Mouse (Mus musculus) stomach, postnatal 0 days (tissue): ENCODE measurements around the gene 2010003K11Rik.

Experiments
- CTCF ChIP-seq: IDR thresholded peaks from 2 replicates; pipeline ENCODE4 v1.5.1; 2016; ENCODE audit warnings: antibody characterized with exemption, low read depth, mild to moderate bottlenecking, moderate library complexity
- EP300 ChIP-seq: optimal IDR thresholded peaks from 2 replicates; pipeline ENCODE3; 2016; ENCODE audit warnings: antibody characterized with exemption

DNA sequence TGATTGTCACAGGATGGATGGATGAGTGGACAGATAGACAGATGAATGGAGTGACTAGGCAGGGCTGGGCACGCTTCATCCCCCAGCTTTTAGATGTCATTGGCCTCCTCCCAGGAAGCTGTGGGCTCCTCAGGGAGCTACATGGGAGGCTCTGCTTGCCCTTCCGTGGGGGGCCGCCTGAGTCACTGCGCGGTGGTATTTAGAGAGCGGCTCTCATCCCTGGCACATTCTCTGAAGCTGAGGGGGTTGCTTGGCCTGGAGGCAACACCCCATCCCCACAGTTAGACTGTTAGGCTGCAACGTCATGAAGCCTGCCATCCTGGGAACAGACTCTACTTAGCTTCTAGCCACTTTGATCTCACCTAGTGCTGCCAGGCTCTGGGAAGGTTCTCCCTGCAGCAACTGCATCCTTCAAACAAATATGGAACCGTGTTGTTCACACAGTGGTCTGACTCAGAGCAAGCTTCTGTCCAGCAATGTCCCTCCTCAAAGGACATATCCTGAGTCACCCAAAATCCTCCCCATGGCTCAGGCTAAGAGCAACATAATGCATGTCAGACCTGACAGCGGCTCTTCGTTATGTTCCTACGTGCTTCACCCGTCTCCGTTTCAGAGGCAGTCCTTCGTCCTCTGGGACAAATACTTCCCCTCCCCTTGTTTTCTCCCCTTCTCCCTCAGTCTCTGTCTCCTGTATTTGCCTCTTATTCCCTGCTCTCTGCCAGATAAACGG lies 43.1 kb downstream of the 2010003K11Rik start:
- TF ChIP-seq CTCF: no peak
- no peak for TF ChIP-seq EP300
